Mouse (Mus musculus) heart, embryonic 16.5 days (tissue): ENCODE data around the gene Tex36. TPM values are rescaled to one million over a fixed set of nuclear protein-coding genes. Genes with fewer than 3 reads are reported as not detected.

Experiments used
- ATAC-seq: fragments of 200-750 bp; cut with Nextera tagmentation; replicated peaks from 2 replicates; pipeline ENCODE4 v1.8.0; 2017; ENCODE audit warnings: moderate number of reproducible peaks; ENCODE audit not compliant: insufficient read depth, low FRiP score; ENCODE audit errors: extremely low read depth
- H3K27ac ChIP-seq: fragments of 300-500 bp; sonication (generic); 2 replicates; pipeline ENCODE4 v1.5.1; 2014; ENCODE audit warnings: mild to moderate bottlenecking, low read length, control low read depth, moderate library complexity
- H3K27me3 ChIP-seq: fragments of 300-500 bp; sonication (generic); 2 replicates; pipeline ENCODE4 v1.6.1; 2014; ENCODE audit warnings: low read length, mixed read lengths; ENCODE audit not compliant: control insufficient read depth, insufficient read depth
- H3K36me3 ChIP-seq: fragments of 300-500 bp; sonication (generic); 2 replicates; pipeline ENCODE4 v1.6.1; 2014; ENCODE audit not compliant: control insufficient read depth, insufficient read depth
- H3K4me1 ChIP-seq: fragments of 300-500 bp; sonication (generic); 2 replicates; pipeline ENCODE4 v1.6.1; 2014; ENCODE audit warnings: low read length, mixed read lengths; ENCODE audit not compliant: control insufficient read depth, insufficient read depth
- H3K4me2 ChIP-seq: fragments of 300-500 bp; sonication (generic); 2 replicates; pipeline ENCODE4 v1.6.1; 2014; ENCODE audit warnings: low read depth, mild to moderate bottlenecking, control low read depth, low read length
- H3K4me3 ChIP-seq: fragments of 300-500 bp; sonication (generic); 2 replicates; pipeline ENCODE4 v1.5.1; 2014; ENCODE audit warnings: mild to moderate bottlenecking, control low read depth, low read length
- H3K9ac ChIP-seq: fragments of 300-500 bp; sonication (generic); 2 replicates; pipeline ENCODE4 v1.6.1; 2014; ENCODE audit warnings: low read length, control low read depth
- H3K9me3 ChIP-seq: fragments of 300-500 bp; sonication (generic); replicated peaks from 2 replicates; pipeline ENCODE4 v1.6.1; 2016; ENCODE audit warnings: low read length; ENCODE audit not compliant: control insufficient read depth
- WGBS: fragments of 180-500 bp; shearing (Covaris S2); extraction: QIAGEN DNeasy Blood & Tissue Kit; methylation state at CpG from one replicate; pipeline ENCODE4 v1.1.7; 2014; 5-methylcytosine and 5-hydroxymethylcytosine counted together
- polyA plus RNA-seq: library from polyadenylated mRNA; unstranded; fragments of >200 nt; fragmentation: Nextera tagmentation; extraction: Ambion mirVana; gene quantifications from 2 replicates; pipeline ENCODE4 v1.2.1, GENCODE M21; 2015

Tex36 gene
- polyA plus RNA-seq, 1 experiment from 2014 or later, result not detected

GRCm38 (mm10) chr7:133571927-133572326 lies 30.0 kb downstream of the Tex36 start:
- WGBS, result 26% methylated on average over 3 of the region's 3 CpGs
- no peaks in the 10 kb centered on the region for H3K4me1 ChIP-seq
- no peak overlapping the region for H3K4me3 ChIP-seq
- H3K27me3 ChIP-seq, result no peaks in the 10 kb centered on the region
- no peak overlapping the region for H3K27ac ChIP-seq
- no peak overlapping the region for H3K4me2 ChIP-seq
- H3K36me3 ChIP-seq, result no peaks in the 10 kb centered on the region
- H3K9me3 ChIP-seq, result no peaks in the 10 kb centered on the region
- no peak for ATAC-seq
- no peak overlapping the region for H3K9ac ChIP-seq

GRCm38 (mm10) chr7:133569194-133569880 lies 32.6 kb downstream of the Tex36 start:
- no peak overlapping the region for H3K4me3 ChIP-seq
- no peaks in the 10 kb centered on the region for H3K27me3 ChIP-seq
- WGBS, result 80% methylated on average over 16 of the region's 16 CpGs
- no peak overlapping the region for H3K9ac ChIP-seq
- H3K36me3 ChIP-seq, result no peaks in the 10 kb centered on the region
- H3K9me3 ChIP-seq, result no peaks in the 10 kb centered on the region
- H3K4me2 ChIP-seq, result no peak overlapping the region
- no peak for ATAC-seq
- H3K27ac ChIP-seq, result no peak overlapping the region
- H3K4me1 ChIP-seq, result no peaks in the 10 kb centered on the region

- Histone ChIP-seq H3K27me3 (no peaks in the 10 kb centered on the region), H3K27ac (no peak overlapping the region), H3K36me3 (no peaks in the 10 kb centered on the region), H3K4me2 (no peak overlapping the region), H3K4me3 (no peak overlapping the region), H3K9ac (no peak overlapping the region), H3K9me3 (no peaks in the 10 kb centered on the region), H3K4me1 (no peaks in the 10 kb centered on the region)
- 70% methylated on average over 8 of the region's 8 CpGs for WGBS
- ATAC-seq, result no peak
These were observed 37.4 kb downstream of the Tex36 start for GRCm38 (mm10) chr7:133564600-133564999.

- no peak overlapping the region for H3K9ac ChIP-seq
- ATAC-seq, result no peak
- no peaks in the 10 kb centered on the region for H3K27me3 ChIP-seq
- no peaks in the 10 kb centered on the region for H3K4me1 ChIP-seq
- no peaks in the 10 kb centered on the region for H3K36me3 ChIP-seq
- H3K4me2 ChIP-seq, result no peak overlapping the region
- H3K4me3 ChIP-seq, result no peak overlapping the region
- 64% methylated on average over 3 of the region's 3 CpGs for WGBS
- H3K27ac ChIP-seq, result no peak overlapping the region
- no peaks in the 10 kb centered on the region for H3K9me3 ChIP-seq
These were observed 38.7 kb downstream of the Tex36 start for GRCm38 (mm10) chr7:133563175-133563824.

GRCm38 (mm10) chr7:133555786-133556492 lies 46.0 kb downstream of the Tex36 start:
- H3K4me3 ChIP-seq, result no peak overlapping the region
- H3K27me3 ChIP-seq, result no peaks in the 10 kb centered on the region
- H3K4me1 ChIP-seq, result no peaks in the 10 kb centered on the region
- H3K27ac ChIP-seq, result no peak overlapping the region
- no peak overlapping the region for H3K4me2 ChIP-seq
- H3K9me3 ChIP-seq, result no peaks in the 10 kb centered on the region
- 61% methylated on average over 8 of the region's 8 CpGs for WGBS
- no peak overlapping the region for H3K9ac ChIP-seq
- no peaks in the 10 kb centered on the region for H3K36me3 ChIP-seq
- ATAC-seq, result no peak

GRCm38 (mm10) chr7:133552306-133552991 lies 49.5 kb downstream of the Tex36 start:
- Histone ChIP-seq H3K4me3 (no peak overlapping the region), H3K36me3 (no peaks in the 10 kb centered on the region), H3K27me3 (no peaks in the 10 kb centered on the region), H3K9me3 (no peaks in the 10 kb centered on the region), H3K27ac (no peak overlapping the region), H3K4me2 (no peak overlapping the region), H3K4me1 (no peaks in the 10 kb centered on the region), H3K9ac (no peak overlapping the region)
- no peak for ATAC-seq
- 62% methylated on average over 7 of the region's 7 CpGs for WGBS

GRCm38 (mm10) chr7:133551000-133551399 lies 51.0 kb downstream of the Tex36 start:
- no peaks in the 10 kb centered on the region for H3K27me3 ChIP-seq
- ATAC-seq, result no peak
- H3K9ac ChIP-seq, result no peak overlapping the region
- peaks cover 2% of the 10 kb centered on the region; the same call in 1 of the 2 replicates for H3K9me3 ChIP-seq
- no peaks in the 10 kb centered on the region for H3K4me1 ChIP-seq
- no peak overlapping the region for H3K27ac ChIP-seq
- 57% methylated on average over 2 of the region's 2 CpGs for WGBS
- no peaks in the 10 kb centered on the region for H3K36me3 ChIP-seq
- H3K4me2 ChIP-seq, result no peak overlapping the region
- H3K4me3 ChIP-seq, result no peak overlapping the region

- 59% methylated on average over 4 of the region's 4 CpGs for WGBS
- ATAC-seq, result no peak
- no peak overlapping the region for H3K27ac ChIP-seq
These were observed 53.5 kb downstream of the Tex36 start for GRCm38 (mm10) chr7:133548434-133548833.

More at GRCm38 (mm10) chr7:133548434-133548833, 53.5 kb downstream of the Tex36 start:
- Histone ChIP-seq H3K36me3 (no peaks in the 10 kb centered on the region), H3K4me1 (no peaks in the 10 kb centered on the region), H3K4me2 (no peak overlapping the region), H3K4me3 (no peak overlapping the region), H3K27me3 (no peaks in the 10 kb centered on the region), H3K9me3 (peaks cover 2% of the 10 kb centered on the region; the same call in 1 of the 2 replicates), H3K9ac (no peak overlapping the region)
